Comparison of ENCODE assay signal across 21 mouse cellular contexts in the genomic region with DNA sequence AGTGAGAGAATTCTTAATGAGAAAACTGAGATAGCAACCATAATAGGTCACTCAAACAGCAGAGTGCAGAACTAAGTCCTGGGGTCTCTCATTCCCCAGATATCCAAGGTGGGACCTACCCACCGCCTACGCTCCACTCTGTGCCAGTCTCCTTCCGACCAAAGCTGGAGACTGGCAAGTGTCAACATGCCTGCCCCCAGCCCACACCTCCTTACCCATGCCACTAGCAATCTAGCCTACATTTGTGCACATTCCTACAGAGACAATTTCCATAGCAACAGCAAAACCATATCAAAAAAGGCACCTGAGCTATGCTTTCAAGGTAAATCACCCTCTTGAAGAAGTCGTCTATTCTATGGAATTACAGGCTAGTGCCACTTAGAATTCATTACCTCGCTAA.
"Had no signal": no experiment of that assay in that cellular context is flagged by ENCODE, and none has a peak within 500 bp of the region (broad histone marks: within the 10 kb centered on the region; RNA-seq: fewer than 3 reads in every experiment).

No protein-coding gene starts in this region.

- H3K27me3 ChIP-seq: limb, embryonic 12.5 days; limb, embryonic 15.5 days; midbrain, embryonic 12.5 days; neural tube, embryonic 13.5 days; stomach, embryonic 15.5 days had no signal

- ATAC-seq: liver, postnatal 0 days; lung, postnatal 0 days had no signal

- H3K9me3 ChIP-seq: limb, embryonic 12.5 days; limb, embryonic 15.5 days; midbrain, embryonic 12.5 days; neural tube, embryonic 13.5 days; stomach, embryonic 15.5 days had no signal

- H3K4me2 ChIP-seq: limb, embryonic 12.5 days; limb, embryonic 15.5 days; liver, embryonic 11.5 days; midbrain, embryonic 12.5 days; neural tube, embryonic 13.5 days; stomach, embryonic 15.5 days had no signal

- H3K36me3 ChIP-seq: limb, embryonic 12.5 days; limb, embryonic 15.5 days; midbrain, embryonic 12.5 days; neural tube, embryonic 13.5 days; stomach, embryonic 15.5 days had no signal

- H3K27ac ChIP-seq: limb, embryonic 12.5 days; limb, embryonic 15.5 days; liver, embryonic 14.5 days; midbrain, embryonic 12.5 days; neural tube, embryonic 13.5 days; stomach, embryonic 15.5 days had no signal

- H3K4me3 ChIP-seq: limb, embryonic 12.5 days; limb, embryonic 15.5 days; megakaryocyte, embryonic 14.5 days; midbrain, embryonic 12.5 days; myocyte; neural tube, embryonic 13.5 days; stomach, embryonic 15.5 days had no signal

- H3K9ac ChIP-seq: limb, embryonic 12.5 days; limb, embryonic 15.5 days; liver, embryonic 14.5 days; liver, postnatal 0 days; midbrain, embryonic 12.5 days; neural tube, embryonic 13.5 days; stomach, embryonic 15.5 days had no signal

- DNase-seq: kidney, adult 18-20 months; kidney, adult 9 months; kidney, postnatal 14 days; kidney, postnatal 4 days; left cerebral cortex, postnatal 4 days; liver, postnatal 0 days; lung, postnatal 36 days; retina, postnatal 1 day; right cerebral cortex, postnatal 25 days; spleen, adult 18-20 months; thymus, postnatal 25 days had no signal
